Mouse (Mus musculus): ENCODE measurements around the gene Mfap2. TPM values are rescaled to one million over a fixed set of nuclear protein-coding genes. Genes with fewer than 3 reads are reported as not detected.
A peak's percentile ranks its signal among the peaks of the same experiment; 100 is the strongest.

Mfap2 gene
- polyA plus RNA-seq, 1 experiment, result 2.3 TPM

DNA sequence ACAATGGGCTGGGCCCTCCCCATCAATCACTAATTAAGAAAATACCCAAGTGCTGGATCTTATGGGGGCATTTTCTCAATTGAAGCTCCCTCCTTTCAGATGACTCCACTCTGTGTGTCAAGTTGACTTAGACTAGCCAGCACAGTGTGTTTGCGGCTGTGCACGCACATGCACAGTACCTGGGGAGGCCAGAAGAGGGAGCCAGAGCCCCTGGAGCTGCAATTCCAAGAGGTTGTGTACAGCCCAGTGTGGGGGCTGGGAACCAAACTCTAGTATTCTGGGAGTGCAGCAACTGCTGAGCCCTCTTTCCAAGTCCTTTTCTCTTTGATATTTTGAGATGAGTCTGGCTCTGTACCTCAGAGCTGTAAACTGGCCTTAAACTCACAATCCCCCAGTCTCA lies 28.6 kb upstream of the Mfap2 start:
- H3K36me3 ChIP-seq (ENCODE audit: control insufficient read depth, insufficient read depth, low read length), result no peaks in the 10 kb centered on the region; the same call in 1 of the 2 replicates
- no peak overlapping the region for H3K27ac ChIP-seq (ENCODE audit: control insufficient read depth, insufficient read depth, low read depth, low read length)
- H3K4me3 ChIP-seq (ENCODE audit: control insufficient read depth, low read depth, low read length), result no peak overlapping the region
- no peaks in the 10 kb centered on the region; the same call in 1 of the 2 replicates for H3K4me1 ChIP-seq (ENCODE audit: control insufficient read depth, insufficient read depth, low read length)
- H3K27me3 ChIP-seq (ENCODE audit: control insufficient read depth, insufficient read depth, low read length), result no peaks in the 10 kb centered on the region
- peak; percentile 55; the same call in 1 of the 2 replicates for TF ChIP-seq CTCF (IDR thresholded peaks at IDR 0.05; ENCODE audit: control insufficient read depth, insufficient read depth, insufficient replicate concordance, low read depth, low read length)
- TF ChIP-seq POLR2A (IDR thresholded peaks at IDR 0.05; ENCODE audit: control insufficient read depth, low read depth, low read length), result no peak

DNA sequence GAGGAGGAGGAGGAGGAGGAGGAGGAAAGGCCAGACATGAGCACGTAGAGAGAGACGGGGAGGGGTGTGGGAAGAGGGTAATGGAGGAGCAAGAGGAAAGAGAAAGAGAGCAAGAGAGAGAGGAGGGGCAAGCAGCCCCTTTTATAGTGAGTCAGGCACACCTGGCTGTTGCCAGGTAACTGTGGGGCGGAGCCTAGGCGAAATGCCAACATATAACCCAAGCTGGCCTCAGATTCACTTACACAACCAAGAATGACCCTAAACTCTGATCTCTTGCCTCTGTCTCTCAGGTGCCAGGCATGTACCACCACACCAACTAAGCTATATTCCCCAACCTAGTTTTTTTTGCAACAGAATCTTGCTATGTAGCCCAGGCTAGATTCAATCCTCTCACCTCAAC lies 27.4 kb upstream of the Mfap2 start:
- H3K27ac ChIP-seq (ENCODE audit: control insufficient read depth, insufficient read depth, low read depth, low read length), result no peak overlapping the region
- no peaks in the 10 kb centered on the region; the same call in 1 of the 2 replicates for H3K36me3 ChIP-seq (ENCODE audit: control insufficient read depth, insufficient read depth, low read length)
- no peak overlapping the region for H3K4me3 ChIP-seq (ENCODE audit: control insufficient read depth, low read depth, low read length)
- no peaks in the 10 kb centered on the region for H3K27me3 ChIP-seq (ENCODE audit: control insufficient read depth, insufficient read depth, low read length)
- no peak for TF ChIP-seq POLR2A (IDR thresholded peaks at IDR 0.05; ENCODE audit: control insufficient read depth, low read depth, low read length)
- TF ChIP-seq CTCF (IDR thresholded peaks at IDR 0.05; ENCODE audit: control insufficient read depth, insufficient read depth, insufficient replicate concordance, low read depth, low read length), result no peak
- H3K4me1 ChIP-seq (ENCODE audit: control insufficient read depth, insufficient read depth, low read length), result peaks cover 5% of the 10 kb centered on the region

- Histone ChIP-seq H3K4me1 (ENCODE audit: control insufficient read depth, insufficient read depth, low read length) (peaks cover 5% of the 10 kb centered on the region), H3K27me3 (ENCODE audit: control insufficient read depth, insufficient read depth, low read length) (no peaks in the 10 kb centered on the region), H3K4me3 (ENCODE audit: control insufficient read depth, low read depth, low read length) (no peak overlapping the region), H3K27ac (ENCODE audit: control insufficient read depth, insufficient read depth, low read depth, low read length) (no peak overlapping the region), H3K36me3 (ENCODE audit: control insufficient read depth, insufficient read depth, low read length) (no peaks in the 10 kb centered on the region; the same call in 1 of the 2 replicates)
- TF ChIP-seq CTCF (IDR thresholded peaks at IDR 0.05; ENCODE audit: control insufficient read depth, insufficient read depth, insufficient replicate concordance, low read depth, low read length) (no peak), POLR2A (IDR thresholded peaks at IDR 0.05; ENCODE audit: control insufficient read depth, low read depth, low read length) (no peak)
Observed at GRCm38 (mm10) chr4:140983442-140983841, 26.8 kb upstream of the Mfap2 start.

GRCm38 (mm10) chr4:140984544-140984943 lies 25.7 kb upstream of the Mfap2 start:
- no peak overlapping the region for H3K4me3 ChIP-seq (ENCODE audit: control insufficient read depth, low read depth, low read length)
- H3K27ac ChIP-seq (ENCODE audit: control insufficient read depth, insufficient read depth, low read depth, low read length), result no peak overlapping the region
- H3K36me3 ChIP-seq (ENCODE audit: control insufficient read depth, insufficient read depth, low read length), result no peaks in the 10 kb centered on the region
- H3K4me1 ChIP-seq (ENCODE audit: control insufficient read depth, insufficient read depth, low read length), result peaks cover 7% of the 10 kb centered on the region
- H3K27me3 ChIP-seq (ENCODE audit: control insufficient read depth, insufficient read depth, low read length), result no peaks in the 10 kb centered on the region
- no peak for TF ChIP-seq CTCF (IDR thresholded peaks at IDR 0.05; ENCODE audit: control insufficient read depth, insufficient read depth, insufficient replicate concordance, low read depth, low read length)
- TF ChIP-seq POLR2A (IDR thresholded peaks at IDR 0.05; ENCODE audit: control insufficient read depth, low read depth, low read length), result no peak

GRCm38 (mm10) chr4:140986024-140986710 lies 24.1 kb upstream of the Mfap2 start:
- H3K4me1 ChIP-seq (ENCODE audit: control insufficient read depth, insufficient read depth, low read length), result peaks cover 7% of the 10 kb centered on the region
- no peaks in the 10 kb centered on the region for H3K27me3 ChIP-seq (ENCODE audit: control insufficient read depth, insufficient read depth, low read length)
- TF ChIP-seq CTCF (IDR thresholded peaks at IDR 0.05; ENCODE audit: control insufficient read depth, insufficient read depth, insufficient replicate concordance, low read depth, low read length) (no peak), POLR2A (IDR thresholded peaks at IDR 0.05; ENCODE audit: control insufficient read depth, low read depth, low read length) (no peak)
- no peaks in the 10 kb centered on the region for H3K36me3 ChIP-seq (ENCODE audit: control insufficient read depth, insufficient read depth, low read length)
- H3K27ac ChIP-seq (ENCODE audit: control insufficient read depth, insufficient read depth, low read depth, low read length), result no peak overlapping the region
- H3K4me3 ChIP-seq (ENCODE audit: control insufficient read depth, low read depth, low read length), result peak overlapping the region; percentile 88

DNA sequence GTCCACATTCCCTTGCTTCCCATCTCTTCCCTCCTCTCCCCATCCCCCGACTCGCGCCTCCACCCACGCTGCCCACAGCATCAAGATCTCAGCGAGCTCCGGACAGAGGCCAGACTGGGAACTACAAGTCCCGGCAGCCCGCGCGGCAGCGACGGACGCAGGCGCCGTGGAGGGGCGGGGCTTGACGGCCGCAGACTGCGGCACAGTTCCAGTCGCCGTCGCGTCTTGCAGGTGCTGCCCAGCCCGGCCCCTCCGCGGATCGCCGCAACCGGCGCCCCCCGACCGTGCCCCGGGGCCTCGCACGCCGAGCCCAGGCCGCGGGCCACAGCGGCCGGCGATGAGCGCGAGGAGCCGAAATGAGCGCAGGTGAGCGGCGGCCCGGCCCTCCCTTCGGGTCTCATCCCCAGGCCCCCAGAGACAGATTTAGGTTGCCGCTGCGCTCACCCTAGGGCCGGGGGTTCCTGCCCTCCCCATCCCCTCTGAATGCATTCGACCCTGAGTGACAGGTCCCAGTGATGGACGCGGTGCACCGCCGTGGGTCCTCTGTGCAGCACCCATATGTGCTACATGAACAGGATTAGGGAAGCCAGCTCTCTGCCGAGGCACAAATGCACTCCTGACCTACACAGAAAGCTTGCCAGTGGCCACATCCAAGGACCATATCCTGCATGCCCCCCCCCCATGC lies 23.4 kb upstream of the Mfap2 start, which contains the start of gene Atp13a2:
Gene Atp13a2, plus strand, starts transcription at position 163 of the 685 bp plus-strand sequence.
- no peaks in the 10 kb centered on the region for H3K27me3 ChIP-seq (ENCODE audit: control insufficient read depth, insufficient read depth, low read length)
- H3K36me3 ChIP-seq (ENCODE audit: control insufficient read depth, insufficient read depth, low read length), result no peaks in the 10 kb centered on the region
- 0 out of 2 replicates have a peak within 1 kb of the TSS, but pooled peaks have one; percentile 24 for H3K27ac ChIP-seq (ENCODE audit: control insufficient read depth, insufficient read depth, low read depth, low read length)
- H3K4me1 ChIP-seq (ENCODE audit: control insufficient read depth, insufficient read depth, low read length), result peaks cover 7% of the 10 kb centered on the region
- 0 out of 2 replicates have a peak, but pooled peaks have one; percentile 8 for TF ChIP-seq CTCF (IDR thresholded peaks at IDR 0.05; ENCODE audit: control insufficient read depth, insufficient read depth, insufficient replicate concordance, low read depth, low read length)
- peak; percentile 51; the same call in 1 of the 2 replicates for TF ChIP-seq POLR2A (IDR thresholded peaks at IDR 0.05; ENCODE audit: control insufficient read depth, low read depth, low read length)
- H3K4me3 ChIP-seq (ENCODE audit: control insufficient read depth, low read depth, low read length), result peak within 1 kb of the TSS; percentile 88

- peaks cover 7% of the 10 kb centered on the region for H3K4me1 ChIP-seq (ENCODE audit: control insufficient read depth, insufficient read depth, low read length)
Observed at GRCm38 (mm10) chr4:140987476-140987875, 22.7 kb upstream of the Mfap2 start.

More at GRCm38 (mm10) chr4:140987476-140987875, 22.7 kb upstream of the Mfap2 start:
- H3K4me3 ChIP-seq (ENCODE audit: control insufficient read depth, low read depth, low read length), result peak overlapping the region; percentile 88
- no peaks in the 10 kb centered on the region for H3K36me3 ChIP-seq (ENCODE audit: control insufficient read depth, insufficient read depth, low read length)
- H3K27ac ChIP-seq (ENCODE audit: control insufficient read depth, insufficient read depth, low read depth, low read length), result no peak overlapping the region
- no peaks in the 10 kb centered on the region for H3K27me3 ChIP-seq (ENCODE audit: control insufficient read depth, insufficient read depth, low read length)
- no peak for TF ChIP-seq POLR2A (IDR thresholded peaks at IDR 0.05; ENCODE audit: control insufficient read depth, low read depth, low read length)
- no peak for TF ChIP-seq CTCF (IDR thresholded peaks at IDR 0.05; ENCODE audit: control insufficient read depth, insufficient read depth, insufficient replicate concordance, low read depth, low read length)
